Mouse (Mus musculus) bone marrow, adult 2 months (tissue): ENCODE data around the gene Stra6l. TPM values are rescaled to one million over a fixed set of nuclear protein-coding genes. Genes with fewer than 3 reads are reported as not detected.

Experiments
- H3K27ac ChIP-seq: fragments of 200-500 bp; 2 replicates; pipeline ENCODE4 v1.5.1; 2012; ENCODE audit warnings: low read depth, mild to moderate bottlenecking, control low read depth, inconsistent platforms, low read length; ENCODE audit not compliant: control insufficient read depth, poor library complexity, insufficient read depth
- H3K4me1 ChIP-seq: fragments of 200-500 bp; 2 replicates; pipeline ENCODE4 v1.6.1; 2011; ENCODE audit warnings: low read length; ENCODE audit not compliant: control insufficient read depth, insufficient read depth
- H3K4me3 ChIP-seq: fragments of 200-500 bp; replicated peaks from 2 replicates; pipeline ENCODE3; 2011; ENCODE audit warnings: mild to moderate bottlenecking, low read depth, low read length, control low read depth; ENCODE audit not compliant: control insufficient read depth
- CTCF ChIP-seq: fragments of 200-500 bp; IDR thresholded peaks from 2 replicates; pipeline ENCODE4 v1.5.1; 2011; ENCODE audit warnings: low read length, control low read depth; ENCODE audit not compliant: control insufficient read depth, insufficient read depth
- POLR2A ChIP-seq: fragments of 200-500 bp; IDR thresholded peaks from 2 replicates; pipeline ENCODE4 v1.6.1; 2011; ENCODE audit warnings: low read depth, mild to moderate bottlenecking, control low read depth, low read length, borderline replicate concordance; ENCODE audit not compliant: control insufficient read depth
- WGBS: fragments of 180-500 bp; shearing (Covaris S2); methylation state at CpG from one replicate; pipeline ENCODE4 v1.1.7; 2018; 5-methylcytosine and 5-hydroxymethylcytosine counted together
- polyA plus RNA-seq: library from polyadenylated mRNA; stranded (reverse); fragments of >200 nt; gene quantifications from 2 replicates; pipeline ENCODE4 v1.2.4, GENCODE M21; 2011; ENCODE audit warnings: low replicate concordance; ENCODE audit not compliant: missing spikeins, insufficient read depth, insufficient read length

The Stra6l gene
- polyA plus RNA-seq, 1 experiment = not detected

DNA sequence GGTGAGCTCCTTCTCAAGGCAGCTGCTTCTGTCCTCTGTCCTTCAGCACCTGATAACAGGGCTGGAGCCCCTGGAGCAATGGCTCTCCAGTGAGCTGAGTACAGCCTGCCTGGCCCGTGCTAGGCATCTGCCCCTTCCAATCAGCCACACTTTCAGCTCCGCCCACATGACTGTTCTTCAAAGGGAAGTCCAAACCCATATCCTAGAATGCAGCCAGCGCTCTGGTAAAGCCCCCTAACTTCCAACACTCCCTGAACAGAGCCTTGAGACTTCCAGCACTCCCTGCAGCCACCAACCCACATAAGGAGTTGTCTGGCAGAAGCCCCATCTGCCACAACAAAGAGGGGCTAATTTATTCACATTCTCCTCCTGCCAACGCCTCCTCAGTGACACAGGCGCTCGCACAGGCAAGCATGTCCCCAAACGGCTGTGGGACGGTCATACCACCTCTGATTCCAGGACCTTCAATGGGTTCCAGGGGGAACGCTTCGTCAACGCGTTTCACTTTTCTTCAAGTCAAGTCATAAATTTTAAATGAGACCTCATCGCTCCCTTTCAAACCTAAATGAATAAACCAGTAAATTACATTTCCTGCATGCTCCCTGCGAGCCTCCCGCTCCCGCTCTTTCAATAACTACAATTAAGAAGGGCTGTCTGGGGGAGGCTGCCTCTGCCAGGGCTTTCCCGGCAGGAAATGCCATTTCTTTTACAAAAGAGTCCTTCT, 29.1 kb upstream of the Stra6l start:
- no peaks in the 10 kb centered on the region for H3K4me1 ChIP-seq
- H3K4me3 ChIP-seq = no peak overlapping the region
- under 1% methylated on average over 17 of the region's 17 CpGs for WGBS
- H3K27ac ChIP-seq = no peak overlapping the region
- no peak for TF ChIP-seq CTCF
- TF ChIP-seq POLR2A = no peak

DNA sequence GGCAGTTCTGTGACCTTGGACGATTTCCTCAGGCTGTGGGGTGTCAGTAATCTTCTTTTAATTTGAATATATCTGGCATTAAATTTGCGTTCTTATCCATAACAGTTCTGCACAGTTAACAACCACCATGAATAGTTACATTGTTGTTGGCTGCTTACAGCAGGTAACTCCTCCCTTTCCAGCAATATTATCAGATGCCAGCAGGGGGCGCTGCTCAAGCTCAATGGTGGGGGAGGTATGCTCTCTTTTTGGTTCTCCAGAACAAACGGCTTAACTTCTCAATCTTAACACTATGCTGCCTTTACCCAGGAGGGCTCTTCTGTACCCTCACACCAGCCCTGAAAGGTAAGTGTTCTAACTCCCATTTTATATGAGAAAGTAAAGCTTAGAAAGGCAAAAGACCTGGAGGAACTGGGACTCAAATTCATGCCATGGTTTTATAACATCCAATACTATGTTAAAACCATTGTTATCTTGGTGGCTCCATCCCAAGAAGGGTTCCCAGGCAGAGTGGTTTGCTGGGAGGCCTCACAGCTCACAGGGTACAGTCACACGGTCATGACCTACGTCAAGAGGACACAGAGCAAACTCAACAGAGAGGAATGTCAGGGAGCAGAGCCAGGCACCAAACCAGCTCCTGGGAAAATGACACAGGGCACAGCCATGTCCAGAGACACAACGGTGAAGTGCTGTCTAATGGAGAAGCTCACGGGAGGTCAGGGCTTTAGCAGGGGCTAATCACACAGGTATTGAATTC, 28.2 kb upstream of the Stra6l start:
- no peak for TF ChIP-seq POLR2A
- TF ChIP-seq CTCF = peak; percentile 74
- Histone ChIP-seq H3K4me3 (no peak overlapping the region), H3K27ac (no peak overlapping the region)

DNA sequence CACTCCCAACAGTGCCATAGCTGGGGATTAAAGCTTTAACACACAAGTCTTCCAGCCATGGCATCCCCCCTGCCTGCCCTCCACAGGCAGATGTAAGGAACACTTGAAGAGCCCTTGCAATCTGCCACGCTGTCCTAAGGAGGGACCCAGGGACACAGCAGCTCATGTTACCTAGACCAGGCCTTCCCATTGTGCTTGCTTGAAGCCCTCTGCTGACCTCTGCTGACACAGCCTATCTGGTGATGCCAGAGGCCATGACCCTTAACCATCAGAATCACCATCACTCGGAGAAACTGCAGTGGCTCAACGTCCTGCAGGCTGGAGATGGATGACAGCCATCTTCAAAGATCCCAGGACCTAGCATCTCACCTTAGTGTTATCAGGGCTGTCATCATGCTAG, 26.5 kb upstream of the Stra6l start:
- TF ChIP-seq CTCF = no peak
- no peak for TF ChIP-seq POLR2A
- Histone ChIP-seq H3K4me3 (no peak overlapping the region), H3K4me1 (no peaks in the 10 kb centered on the region), H3K27ac (no peak overlapping the region)
- 63% methylated on average over 3 of the region's 3 CpGs for WGBS

More for the DNA sequence above, 28.2 kb upstream of the Stra6l start:
- H3K4me1 ChIP-seq = no peaks in the 10 kb centered on the region
- WGBS = 42% methylated on average over 8 of the region's 8 CpGs

DNA sequence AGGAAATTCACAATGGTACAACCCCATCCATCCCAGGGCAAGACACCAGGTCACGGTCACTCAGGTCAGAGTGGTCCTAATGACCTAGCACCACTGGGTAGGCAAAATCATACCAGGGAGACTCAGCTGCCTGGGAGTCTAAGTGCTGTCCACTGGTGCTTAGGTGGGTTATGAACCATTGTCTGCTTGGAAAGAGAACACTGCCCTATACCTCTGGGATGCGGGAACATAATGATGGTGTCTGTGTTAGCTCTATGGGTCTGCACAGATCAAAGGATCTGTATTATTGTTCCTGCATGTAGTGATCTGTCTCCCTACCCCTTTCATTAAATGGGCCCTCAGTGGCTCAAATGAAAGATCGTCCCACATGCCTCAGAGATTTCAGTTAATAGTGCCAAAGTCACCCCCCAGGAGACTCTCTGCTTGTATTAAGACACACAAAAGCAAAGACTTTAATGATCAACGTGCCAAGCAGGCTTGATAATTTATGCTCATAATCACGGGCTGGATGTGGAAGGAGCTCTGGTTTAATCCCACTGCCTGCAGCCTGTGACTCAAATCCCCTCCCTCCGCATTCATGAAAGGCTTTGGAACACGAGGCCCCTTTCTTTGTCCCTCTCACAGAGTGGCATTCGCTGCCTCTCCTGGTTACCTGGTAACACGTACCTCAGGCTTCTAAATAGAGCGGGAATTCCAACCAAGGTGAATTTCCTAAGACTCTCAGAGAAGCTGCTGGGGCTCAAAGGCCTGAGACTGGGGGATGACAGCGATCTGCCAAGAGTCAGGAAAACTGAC, 25.5 kb upstream of the Stra6l start:
- H3K27ac ChIP-seq = no peak overlapping the region
- no peak overlapping the region for H3K4me3 ChIP-seq
- TF ChIP-seq CTCF = no peak
- no peak for TF ChIP-seq POLR2A
- 51% methylated on average over 11 of the region's 11 CpGs for WGBS
- H3K4me1 ChIP-seq = no peaks in the 10 kb centered on the region

DNA sequence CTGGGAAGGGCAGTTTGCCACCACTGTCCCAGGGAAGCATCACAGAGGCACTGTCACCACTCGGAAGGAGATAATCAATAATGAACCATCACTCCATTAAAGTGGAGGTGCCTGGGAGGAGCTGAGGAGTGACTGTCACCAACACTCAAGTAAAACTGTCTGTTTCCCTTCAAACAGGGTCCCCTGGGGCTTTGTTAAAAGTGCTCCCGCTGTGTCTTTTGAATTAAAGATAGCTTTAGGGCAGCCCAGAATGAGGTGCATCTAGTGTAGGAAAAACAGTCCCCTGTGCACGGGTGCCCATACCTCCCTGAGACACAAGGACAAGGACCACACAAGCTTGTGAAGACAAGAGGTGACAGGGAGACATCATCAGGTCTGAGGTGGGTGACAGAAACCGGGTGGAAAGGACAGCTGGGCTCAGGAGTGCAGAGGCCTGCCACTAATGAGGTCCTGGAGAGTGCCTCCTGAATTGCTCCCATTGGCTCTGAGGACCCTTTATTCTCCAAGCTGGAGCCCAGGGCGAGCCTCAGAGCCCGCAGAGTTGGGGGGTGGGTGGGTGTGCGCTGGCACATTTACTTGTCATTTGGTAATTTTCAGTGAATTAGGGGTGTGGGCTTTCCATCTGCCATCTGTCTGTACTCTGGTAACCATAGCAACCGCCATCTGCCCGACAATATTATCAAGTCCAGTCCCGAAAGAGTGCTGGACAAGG, 24.3 kb upstream of the Stra6l start:
- no peak for TF ChIP-seq POLR2A
- TF ChIP-seq CTCF = no peak
- 17% methylated on average over 10 of the region's 10 CpGs for WGBS
- Histone ChIP-seq H3K4me3 (no peak overlapping the region), H3K4me1 (no peaks in the 10 kb centered on the region), H3K27ac (no peak overlapping the region)

DNA sequence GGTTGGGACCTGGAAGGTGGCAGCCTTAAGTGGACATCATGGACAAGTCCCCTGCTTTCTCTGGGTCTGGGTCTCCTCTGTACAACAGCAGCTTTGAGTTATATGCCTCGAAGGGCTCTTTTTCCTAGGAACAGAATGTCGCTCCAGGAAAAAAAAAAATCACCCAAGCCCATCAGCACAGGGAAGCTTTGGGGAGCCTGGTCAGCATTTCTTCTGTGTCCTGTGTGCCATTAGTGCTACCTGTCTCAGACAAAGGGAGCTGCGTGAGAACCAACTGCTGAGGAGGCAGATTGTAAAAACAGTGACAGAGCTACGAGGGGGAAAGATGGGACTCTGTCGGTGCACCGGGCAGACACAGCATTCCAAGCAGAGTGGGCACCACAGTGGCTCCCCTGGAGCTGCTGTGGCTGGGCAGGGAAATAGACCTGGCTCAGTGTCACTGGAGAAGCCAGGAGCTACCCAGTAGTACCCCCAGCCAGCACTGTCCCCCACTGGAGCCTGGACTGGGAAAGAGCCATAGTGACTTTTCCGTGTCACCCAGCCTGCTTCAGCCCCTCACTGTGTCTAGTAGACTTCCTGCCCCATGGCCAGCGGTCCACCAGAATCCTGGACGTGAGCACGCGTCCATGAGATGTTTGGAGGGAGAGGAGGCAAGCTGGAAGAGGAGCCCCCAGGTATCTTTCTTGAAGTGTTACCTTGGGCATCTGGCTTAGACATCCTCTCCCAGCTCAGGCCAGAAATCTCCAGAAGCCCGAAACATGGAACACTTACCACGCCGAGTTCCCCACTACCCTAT, 23.5 kb upstream of the Stra6l start:
- Histone ChIP-seq H3K27ac (no peak overlapping the region), H3K4me1 (no peaks in the 10 kb centered on the region), H3K4me3 (no peak overlapping the region)
- no peak for TF ChIP-seq POLR2A
- no peak for TF ChIP-seq CTCF
- 28% methylated on average over 14 of the region's 14 CpGs for WGBS

DNA sequence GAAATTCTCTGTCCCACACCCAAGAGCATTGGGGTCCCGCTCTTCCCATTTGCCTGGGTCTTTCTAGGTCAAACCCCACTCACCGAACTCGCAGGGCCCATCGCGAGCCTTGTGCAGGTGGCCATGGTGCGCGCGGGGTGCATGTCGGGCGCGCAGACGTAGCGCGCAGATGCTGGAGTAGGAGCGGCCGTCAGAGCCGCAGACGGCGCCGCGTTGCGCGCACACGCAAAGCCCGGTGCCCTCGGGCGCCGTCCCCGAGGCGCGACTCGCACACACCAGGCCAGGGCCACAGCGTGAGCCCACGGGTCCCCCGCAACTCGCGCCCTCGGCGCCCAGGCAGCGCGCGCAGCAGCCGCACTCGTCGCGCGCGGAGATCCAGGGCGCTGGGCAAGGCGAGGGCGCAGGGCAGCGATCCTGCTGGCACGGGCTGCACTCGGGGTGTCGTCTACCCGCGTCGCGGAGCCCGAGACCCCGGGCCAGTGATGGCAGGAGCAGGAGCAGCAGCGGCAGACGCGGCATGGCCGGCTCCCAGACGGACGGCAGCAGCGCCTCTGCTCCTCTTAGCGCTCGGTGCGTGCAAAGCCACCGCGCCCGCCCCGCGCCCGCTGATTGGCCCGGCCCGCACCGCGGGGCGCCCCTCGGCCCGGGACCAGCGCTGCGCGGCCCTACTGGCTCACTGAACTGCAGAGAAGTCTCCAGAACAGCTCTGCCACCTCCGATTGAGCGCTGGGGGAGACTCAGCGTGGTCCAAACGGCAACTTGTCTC, 22.0 kb upstream of the Stra6l start, which contains the start of gene Igfbpl1:
TSS of gene Igfbpl1 (minus strand) at position 649 of the 766 bp plus-strand sequence.
- no peak within 1 kb of the TSS for H3K27ac ChIP-seq
- no peak within 1 kb of the TSS for H3K4me3 ChIP-seq
- no peak for TF ChIP-seq POLR2A
- no peak for TF ChIP-seq CTCF
- no peaks in the 10 kb centered on the region for H3K4me1 ChIP-seq
- 4% methylated on average over 76 of the region's 91 CpGs for WGBS
